ENCODE assay signal across 15 mouse cellular contexts in the genomic region with DNA sequence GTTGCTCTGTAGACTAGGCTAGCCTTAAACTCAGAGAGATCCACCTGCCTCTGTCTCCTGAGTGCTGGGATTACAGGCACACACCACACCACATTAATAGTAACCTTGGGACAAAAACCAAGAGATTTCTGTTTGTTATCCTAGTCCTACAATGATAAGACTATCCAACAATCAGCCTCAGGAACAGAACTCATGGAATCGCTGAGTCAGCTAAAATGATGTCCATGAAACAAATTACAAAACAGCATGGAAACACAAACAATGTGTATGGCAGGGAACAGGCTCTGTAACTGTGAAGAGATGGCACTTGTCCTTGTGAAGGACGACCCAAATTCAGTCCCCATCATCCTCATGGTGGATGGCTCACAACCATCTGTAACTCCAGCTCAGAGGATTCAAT. TPM values are rescaled to one million over a fixed set of nuclear protein-coding genes. Genes with fewer than 3 reads are reported as not detected.
"Had no signal": no experiment of that assay in that cellular context is flagged by ENCODE, and none has a peak within 500 bp of the region (broad histone marks: within the 10 kb centered on the region; RNA-seq: fewer than 3 reads in every experiment).

No protein-coding gene starts in this region.

- DNase-seq: lung, adult 18-20 months; lung, embryonic 14.5 days; lung, postnatal 10 days; lung, postnatal 4 days; right cerebral cortex, postnatal 14 days; thymus, adult 2 months; thymus, postnatal 25 days; thymus, postnatal 4 days had no signal

- H3K4me2 ChIP-seq: lung, embryonic 14.5 days; midbrain, embryonic 11.5 days; midbrain, embryonic 13.5 days; midbrain, embryonic 15.5 days; neural tube, embryonic 12.5 days; stomach, embryonic 15.5 days had no signal

- H3K27ac ChIP-seq: midbrain, embryonic 13.5 days; midbrain, embryonic 15.5 days; neural tube, embryonic 12.5 days; stomach, embryonic 15.5 days; stomach, postnatal 0 days had no signal

- H3K27me3 ChIP-seq: midbrain, embryonic 13.5 days; midbrain, embryonic 15.5 days; neural tube, embryonic 12.5 days; stomach, embryonic 15.5 days had no signal

- H3K4me1 ChIP-seq: neural tube, embryonic 12.5 days; stomach, embryonic 15.5 days had no signal

- H3K9ac ChIP-seq: lung, embryonic 14.5 days; midbrain, embryonic 13.5 days; midbrain, embryonic 15.5 days; neural tube, embryonic 12.5 days; stomach, embryonic 15.5 days had no signal

- H3K36me3 ChIP-seq: midbrain, embryonic 15.5 days had no signal

- H3K9me3 ChIP-seq: midbrain, embryonic 13.5 days; midbrain, embryonic 15.5 days; neural tube, embryonic 12.5 days; stomach, embryonic 15.5 days had no signal

- H3K4me3 ChIP-seq: midbrain, embryonic 13.5 days; midbrain, embryonic 15.5 days; neural tube, embryonic 12.5 days; stomach, embryonic 15.5 days had no signal

- ATAC-seq: midbrain, embryonic 13.5 days; midbrain, embryonic 15.5 days had no signal

RNA-seq across cellular contexts. Expression of a gene that starts 47.9 kb away (rescaled TPM):
- total RNA-seq: monocyte, adult 5-6 weeks had no signal
- polyA plus RNA-seq: lung, embryonic 14.5 days had no signal
